Mouse (Mus musculus) liver, adult 2 months (tissue): ENCODE data around the gene Fam19a3.
"Not testable (repeated sequence)": the region's sequence is repeated elsewhere in the genome, so short reads cannot be mapped to it uniquely, and the experiment has no call there.

Source experiments
- CTCF ChIP-seq: fragments of 200-500 bp; IDR thresholded peaks from 2 replicates; pipeline ENCODE4 v1.5.1; 2011; ENCODE audit warnings: low read depth, low read length, control low read depth
- POLR2A ChIP-seq: fragments of 200-500 bp; IDR thresholded peaks from 2 replicates; pipeline ENCODE4 v1.6.1; 2011; ENCODE audit warnings: low read length, control low read depth; ENCODE audit not compliant: insufficient read depth; ENCODE audit errors: extremely low read depth

DNA sequence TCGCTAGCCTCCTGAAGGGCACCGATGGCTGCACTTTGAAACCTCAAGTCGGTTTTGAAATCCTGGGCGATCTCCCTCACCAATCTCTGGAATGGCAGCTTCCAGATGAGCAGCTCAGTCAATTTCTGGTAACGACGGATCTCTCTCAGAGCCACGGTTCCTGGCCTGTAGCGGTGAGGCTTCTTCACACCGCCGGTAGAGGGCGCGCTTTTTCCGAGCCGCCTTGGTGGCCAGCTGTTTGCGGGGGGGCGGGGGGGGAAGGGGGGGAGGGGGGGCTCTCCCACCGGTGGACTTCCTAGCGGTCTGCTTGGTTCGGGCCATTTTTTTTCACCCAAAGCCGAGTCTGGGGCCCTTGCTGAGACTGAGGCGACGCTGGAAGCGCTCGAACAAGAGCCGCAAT lies 28.8 kb downstream of the Fam19a3 start:
- TF ChIP-seq POLR2A = not testable (repeated sequence)
- TF ChIP-seq CTCF = peak; percentile 67
